Mouse (Mus musculus): ENCODE measurements at regions not wholly inside any gene's neighbourhood (a gene's known extent, or its start where the extent isn't known, plus 50 kb on each side); places are given as distances from the start of the nearest gene placed in this dataset.
"Not testable (repeated sequence)": the region's sequence is repeated elsewhere in the genome, so short reads cannot be mapped to it uniquely, and the experiment has no call there.

GRCm38 (mm10) chr3:117265790-117266189, 94.9 kb downstream of the Plppr4 start:
- peak in 1 of 2 experiments; percentile 6 for DNase-seq (ENCODE audit: low spot score in 2 of 2)

GRCm38 (mm10) chr3:117247833-117248232, 112.8 kb downstream of the Plppr4 start:
- no peak for DNase-seq (ENCODE audit: low spot score in 2 of 2)

GRCm38 (mm10) chr3:117241810-117242209, 118.9 kb downstream of the Plppr4 start:
- DNase-seq (ENCODE audit: low spot score in 2 of 2) = no peak

GRCm38 (mm10) chr3:117226616-117227015, 134.1 kb downstream of the Plppr4 start:
- DNase-seq (ENCODE audit: low spot score in 2 of 2) = no peak

GRCm38 (mm10) chr3:117225041-117225440, 135.6 kb downstream of the Plppr4 start:
- DNase-seq (ENCODE audit: low spot score in 2 of 2) = no peak

GRCm38 (mm10) chr3:117217952-117218351, 142.7 kb downstream of the Plppr4 start:
- no peak for DNase-seq (ENCODE audit: low spot score in 2 of 2)

GRCm38 (mm10) chr3:117191903-117192302, 168.8 kb downstream of the Plppr4 start:
- no peak for DNase-seq (ENCODE audit: low spot score in 2 of 2)

- no peak for DNase-seq (ENCODE audit: low spot score in 2 of 2)
These were observed 171.7 kb downstream of the Plppr4 start for GRCm38 (mm10) chr3:117188782-117189500.

- DNase-seq (ENCODE audit: low spot score in 2 of 2) = no peak
These were observed 177.0 kb downstream of the Plppr4 start for GRCm38 (mm10) chr3:117183654-117184184.

- DNase-seq (ENCODE audit: low spot score in 2 of 2) = no peak
These were observed 190.9 kb downstream of the Plppr4 start for GRCm38 (mm10) chr3:117169740-117170139.

GRCm38 (mm10) chr3:117163046-117163445, 194.3 kb upstream of the Palmd start:
- DNase-seq (ENCODE audit: low spot score in 2 of 2) = no peak

GRCm38 (mm10) chr3:117160689-117161088, 191.9 kb upstream of the Palmd start:
- not testable (repeated sequence) for DNase-seq (ENCODE audit: low spot score in 2 of 2)

GRCm38 (mm10) chr3:117155274-117155673, 186.5 kb upstream of the Palmd start:
- DNase-seq (ENCODE audit: low spot score in 2 of 2) = no peak

- no peak for DNase-seq (ENCODE audit: low spot score in 2 of 2)
These were observed 184.3 kb upstream of the Palmd start for GRCm38 (mm10) chr3:117153011-117153473.

GRCm38 (mm10) chr3:117152414-117152813, 183.6 kb upstream of the Palmd start:
- no peak for DNase-seq (ENCODE audit: low spot score in 2 of 2)

GRCm38 (mm10) chr3:117147414-117147813, 178.6 kb upstream of the Palmd start:
- DNase-seq (ENCODE audit: low spot score in 2 of 2) = no peak

GRCm38 (mm10) chr3:117139835-117140234, 171.0 kb upstream of the Palmd start:
- DNase-seq (ENCODE audit: low spot score in 2 of 2) = no peak

GRCm38 (mm10) chr3:117138720-117139119, 169.9 kb upstream of the Palmd start:
- no peak for DNase-seq (ENCODE audit: low spot score in 2 of 2)

GRCm38 (mm10) chr3:117132897-117133296, 164.1 kb upstream of the Palmd start:
- DNase-seq (ENCODE audit: low spot score in 2 of 2) = no peak

GRCm38 (mm10) chr3:117122211-117122610, 153.4 kb upstream of the Palmd start:
- DNase-seq (ENCODE audit: low spot score in 2 of 2) = no peak

GRCm38 (mm10) chr3:117120086-117121055, 151.6 kb upstream of the Palmd start:
- DNase-seq (ENCODE audit: low spot score in 2 of 2) = peak; percentile 32 to 57

GRCm38 (mm10) chr3:117119576-117119975, 150.8 kb upstream of the Palmd start:
- no peak for DNase-seq (ENCODE audit: low spot score in 2 of 2)

All from frontal cortex, postnatal 10 days (tissue).